Mouse (Mus musculus): Measurements from ENCODE around the gene Pphln1. TPM values are rescaled to one million over a fixed set of nuclear protein-coding genes. Genes with fewer than 3 reads are reported as not detected.

Pphln1 gene
- polyA plus RNA-seq, 1 experiment from 2014 or later = 37.0 TPM

DNA sequence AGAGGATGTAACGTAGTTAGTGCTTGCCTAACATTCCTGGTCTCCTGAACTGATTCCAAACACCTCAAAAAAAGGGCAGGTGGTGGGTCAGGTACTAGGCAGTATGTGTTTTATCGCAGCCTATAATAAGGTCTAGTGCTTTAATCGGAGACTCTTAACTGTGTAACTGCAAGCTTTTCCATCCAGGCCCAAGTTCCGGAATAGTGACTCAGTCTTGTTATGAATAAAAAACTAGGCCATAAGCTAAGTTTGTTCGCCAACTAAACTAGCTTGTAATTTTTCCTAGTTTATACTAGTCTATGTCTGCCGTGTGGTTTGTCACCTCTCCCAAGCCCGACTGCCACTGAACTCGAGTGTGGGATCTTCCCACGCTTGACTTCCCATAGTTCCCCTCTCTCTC lies 16.3 kb downstream of the Pphln1 start:
- ATAC-seq (replicated peaks; ENCODE audit: extremely low read depth, insufficient read depth, low FRiP score) = no peak
- H3K9ac ChIP-seq (ENCODE audit: low read length) = no peak overlapping the region
- no peak overlapping the region for H3K4me2 ChIP-seq (ENCODE audit: low read depth, low read length)
- no peaks in the 10 kb centered on the region for H3K9me3 ChIP-seq (replicated peaks; ENCODE audit: control insufficient read depth, low read length)
- no peaks in the 10 kb centered on the region; the same call in 1 of the 2 replicates for H3K4me1 ChIP-seq (ENCODE audit: control insufficient read depth, insufficient read depth, low read length)
- peaks cover 9% of the 10 kb centered on the region for H3K36me3 ChIP-seq (ENCODE audit: control insufficient read depth, insufficient read depth)
- no peaks in the 10 kb centered on the region for H3K27me3 ChIP-seq (ENCODE audit: control insufficient read depth, insufficient read depth, low read length)
- 94% methylated on average over 9 of the region's 9 CpGs for WGBS
- H3K27ac ChIP-seq (ENCODE audit: low read length) = no peak overlapping the region
- no peak overlapping the region for H3K4me3 ChIP-seq (ENCODE audit: low read length)

DNA sequence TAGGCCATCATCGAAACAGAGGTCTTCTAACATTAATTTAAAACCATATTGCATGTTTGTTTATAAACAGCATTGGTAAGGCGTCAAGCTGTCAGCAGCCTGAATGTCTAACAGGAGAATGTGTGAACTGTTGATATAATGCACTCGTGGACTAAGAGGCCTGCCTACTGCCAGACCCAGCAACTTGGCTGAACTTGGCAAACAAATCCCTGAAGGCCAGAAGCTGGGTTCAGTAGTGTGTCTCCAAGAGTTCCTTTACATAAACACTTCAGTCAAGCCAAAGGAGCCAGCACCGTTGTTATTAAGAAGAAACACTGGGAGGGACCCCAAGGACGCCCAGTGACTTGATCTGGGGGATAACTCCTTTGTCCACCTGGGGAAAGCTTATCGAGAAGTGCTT lies 18.1 kb downstream of the Pphln1 start:
- no peaks in the 10 kb centered on the region for H3K9me3 ChIP-seq (replicated peaks; ENCODE audit: control insufficient read depth, low read length)
- peaks cover 9% of the 10 kb centered on the region for H3K36me3 ChIP-seq (ENCODE audit: control insufficient read depth, insufficient read depth)
- no peak overlapping the region for H3K9ac ChIP-seq (ENCODE audit: low read length)
- H3K4me3 ChIP-seq (ENCODE audit: low read length) = no peak overlapping the region
- 67% methylated on average over 6 of the region's 6 CpGs for WGBS
- no peaks in the 10 kb centered on the region; the same call in 1 of the 2 replicates for H3K4me1 ChIP-seq (ENCODE audit: control insufficient read depth, insufficient read depth, low read length)
- no peaks in the 10 kb centered on the region for H3K27me3 ChIP-seq (ENCODE audit: control insufficient read depth, insufficient read depth, low read length)
- ATAC-seq (replicated peaks; ENCODE audit: extremely low read depth, insufficient read depth, low FRiP score) = no peak
- H3K4me2 ChIP-seq (ENCODE audit: low read depth, low read length) = no peak overlapping the region
- no peak overlapping the region for H3K27ac ChIP-seq (ENCODE audit: low read length)

DNA sequence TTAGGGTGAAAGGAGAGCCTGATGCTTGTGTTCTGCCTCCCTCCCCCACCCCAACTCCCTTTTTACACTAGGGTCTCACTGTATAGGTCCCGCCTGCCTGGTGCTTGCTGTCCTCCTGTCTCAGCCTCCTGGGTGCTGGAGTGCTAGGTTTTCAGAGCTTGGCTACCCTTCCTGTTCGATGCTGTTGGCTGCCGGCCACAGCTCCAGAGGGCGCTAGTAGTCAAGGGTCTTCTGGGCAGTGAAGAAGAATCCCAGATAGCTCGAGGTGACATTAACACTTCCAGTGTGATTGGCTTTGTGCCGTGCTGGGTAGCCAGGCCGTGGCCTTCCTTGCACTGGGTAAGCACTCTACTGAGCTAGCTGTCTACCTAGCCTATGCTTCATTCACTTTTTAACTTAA lies 22.4 kb downstream of the Pphln1 start:
- Histone ChIP-seq H3K4me2 (ENCODE audit: low read depth, low read length) (no peak overlapping the region), H3K36me3 (ENCODE audit: control insufficient read depth, insufficient read depth) (peaks cover 6% of the 10 kb centered on the region; the same call in 1 of the 2 replicates), H3K4me1 (ENCODE audit: control insufficient read depth, insufficient read depth, low read length) (no peaks in the 10 kb centered on the region; the same call in 1 of the 2 replicates), H3K9ac (ENCODE audit: low read length) (no peak overlapping the region), H3K27ac (ENCODE audit: low read length) (no peak overlapping the region), H3K27me3 (ENCODE audit: control insufficient read depth, insufficient read depth, low read length) (no peaks in the 10 kb centered on the region), H3K9me3 (replicated peaks; ENCODE audit: control insufficient read depth, low read length) (no peaks in the 10 kb centered on the region), H3K4me3 (ENCODE audit: low read length) (no peak overlapping the region)
- 66% methylated on average over 7 of the region's 7 CpGs for WGBS
- ATAC-seq (replicated peaks; ENCODE audit: extremely low read depth, insufficient read depth, low FRiP score) = no peak

DNA sequence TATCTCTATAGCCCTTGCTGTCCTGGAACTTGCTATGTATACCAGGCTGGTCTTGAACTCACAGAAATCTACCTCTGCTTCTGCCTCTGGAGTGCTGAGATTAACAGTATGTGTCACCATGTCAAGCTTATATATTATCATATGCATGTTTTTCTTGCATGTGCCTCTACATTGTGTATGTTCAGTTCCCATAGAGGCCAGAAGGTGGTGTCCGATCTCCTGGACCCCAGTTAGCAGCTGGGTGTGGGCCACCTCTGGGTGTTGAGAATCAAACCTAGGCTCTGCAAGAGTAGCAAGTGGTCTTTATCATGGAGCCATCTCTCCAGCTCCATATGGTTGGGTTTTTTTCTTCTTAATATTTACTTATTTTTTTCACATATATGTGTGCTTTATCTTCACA lies 24.4 kb downstream of the Pphln1 start:
- H3K4me3 ChIP-seq (ENCODE audit: low read length) = no peak overlapping the region
- no peak overlapping the region for H3K27ac ChIP-seq (ENCODE audit: low read length)
- H3K36me3 ChIP-seq (ENCODE audit: control insufficient read depth, insufficient read depth) = peaks cover 6% of the 10 kb centered on the region; the same call in 1 of the 2 replicates
- no peak overlapping the region for H3K9ac ChIP-seq (ENCODE audit: low read length)
- no peaks in the 10 kb centered on the region for H3K9me3 ChIP-seq (replicated peaks; ENCODE audit: control insufficient read depth, low read length)
- H3K27me3 ChIP-seq (ENCODE audit: control insufficient read depth, insufficient read depth, low read length) = no peaks in the 10 kb centered on the region
- no peak overlapping the region for H3K4me2 ChIP-seq (ENCODE audit: low read depth, low read length)
- no peaks in the 10 kb centered on the region for H3K4me1 ChIP-seq (ENCODE audit: control insufficient read depth, insufficient read depth, low read length)
- ATAC-seq (replicated peaks; ENCODE audit: extremely low read depth, insufficient read depth, low FRiP score) = no peak
- whole genome bisulfite sequencing = 100% methylated on average over 1 of the region's 1 CpGs

DNA sequence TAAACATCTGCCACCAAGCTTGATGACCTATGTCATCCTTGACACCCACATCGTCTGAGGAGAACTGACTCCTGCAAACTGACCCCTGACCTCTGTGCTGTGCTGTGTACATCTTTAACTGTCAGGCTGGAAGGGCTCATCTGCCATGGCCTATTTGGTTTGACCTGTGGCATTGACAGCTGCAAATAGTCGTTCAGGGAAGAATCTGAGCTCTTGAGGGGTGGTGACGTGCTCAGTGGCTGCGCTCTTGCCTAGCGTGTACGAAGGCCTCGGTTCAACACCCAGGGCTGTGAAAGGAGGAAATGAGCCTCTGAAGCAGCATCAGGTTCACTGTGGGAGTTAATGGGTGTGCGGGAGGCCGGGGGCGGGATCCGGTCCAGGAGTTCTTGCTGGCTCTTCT lies 35.7 kb downstream of the Pphln1 start:
- H3K9me3 ChIP-seq (replicated peaks; ENCODE audit: control insufficient read depth, low read length) = no peaks in the 10 kb centered on the region
- no peak overlapping the region for H3K9ac ChIP-seq (ENCODE audit: low read length)
- WGBS = 51% methylated on average over 11 of the region's 11 CpGs
- no peak overlapping the region for H3K27ac ChIP-seq (ENCODE audit: low read length)
- H3K4me2 ChIP-seq (ENCODE audit: low read depth, low read length) = no peak overlapping the region
- no peak overlapping the region for H3K4me3 ChIP-seq (ENCODE audit: low read length)
- H3K4me1 ChIP-seq (ENCODE audit: control insufficient read depth, insufficient read depth, low read length) = no peaks in the 10 kb centered on the region
- no peaks in the 10 kb centered on the region for H3K36me3 ChIP-seq (ENCODE audit: control insufficient read depth, insufficient read depth)
- no peak for ATAC-seq (replicated peaks; ENCODE audit: extremely low read depth, insufficient read depth, low FRiP score)
- H3K27me3 ChIP-seq (ENCODE audit: control insufficient read depth, insufficient read depth, low read length) = no peaks in the 10 kb centered on the region

DNA sequence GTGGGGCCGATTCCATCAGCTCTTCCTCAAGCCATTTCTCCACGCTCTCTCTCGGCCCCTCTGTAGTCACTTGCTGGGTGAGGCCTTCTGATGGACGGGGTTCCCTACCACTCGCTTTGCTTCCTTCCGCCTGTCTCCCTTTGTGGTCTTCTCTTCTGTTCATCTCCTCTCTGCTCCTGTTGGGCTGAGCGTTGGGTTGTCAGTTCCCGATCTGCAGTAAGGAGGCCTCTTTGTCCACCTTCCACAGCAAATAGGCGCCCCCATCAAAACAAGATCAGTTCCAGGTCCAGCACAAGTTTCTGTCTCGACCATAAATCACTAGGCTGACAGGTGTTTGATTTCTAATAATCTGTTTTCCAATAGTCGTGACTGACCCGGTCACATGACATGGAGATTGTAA lies 37.8 kb downstream of the Pphln1 start:
- H3K9ac ChIP-seq (ENCODE audit: low read length) = no peak overlapping the region
- no peak for ATAC-seq (replicated peaks; ENCODE audit: extremely low read depth, insufficient read depth, low FRiP score)
- H3K27ac ChIP-seq (ENCODE audit: low read length) = no peak overlapping the region
- no peaks in the 10 kb centered on the region for H3K4me1 ChIP-seq (ENCODE audit: control insufficient read depth, insufficient read depth, low read length)
- H3K36me3 ChIP-seq (ENCODE audit: control insufficient read depth, insufficient read depth) = 0 out of 2 replicates have a peak, but pooled peaks cover 2% of the 10 kb centered on the region
- no peak overlapping the region for H3K4me3 ChIP-seq (ENCODE audit: low read length)
- WGBS = 88% methylated on average over 12 of the region's 12 CpGs
- H3K4me2 ChIP-seq (ENCODE audit: low read depth, low read length) = no peak overlapping the region
- no peaks in the 10 kb centered on the region for H3K27me3 ChIP-seq (ENCODE audit: control insufficient read depth, insufficient read depth, low read length)
- no peaks in the 10 kb centered on the region for H3K9me3 ChIP-seq (replicated peaks; ENCODE audit: control insufficient read depth, low read length)

DNA sequence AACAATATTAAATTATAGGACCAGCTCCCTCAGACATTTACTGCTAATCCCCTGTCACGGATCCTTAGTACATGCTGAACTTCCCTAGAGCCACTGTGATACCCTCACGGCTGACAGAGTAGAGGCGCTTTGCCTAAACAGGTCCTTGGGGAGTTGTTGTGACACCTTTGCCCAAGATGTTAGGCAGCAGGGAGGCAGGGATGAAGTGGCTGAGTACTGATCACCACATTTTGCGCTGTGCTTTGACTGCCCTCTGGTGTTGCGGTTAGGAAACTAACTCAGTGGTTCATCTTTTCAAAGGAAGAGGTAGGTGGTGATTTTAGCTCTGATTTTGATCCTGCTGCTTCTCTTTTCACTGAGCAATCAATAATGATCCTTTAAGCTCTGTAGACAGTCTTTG lies 40.5 kb downstream of the Pphln1 start:
- H3K36me3 ChIP-seq (ENCODE audit: control insufficient read depth, insufficient read depth) = peaks cover 20% of the 10 kb centered on the region
- H3K27me3 ChIP-seq (ENCODE audit: control insufficient read depth, insufficient read depth, low read length) = no peaks in the 10 kb centered on the region
- no peak overlapping the region for H3K4me3 ChIP-seq (ENCODE audit: low read length)
- 42% methylated on average over 5 of the region's 5 CpGs for WGBS
- no peak overlapping the region for H3K4me2 ChIP-seq (ENCODE audit: low read depth, low read length)
- ATAC-seq (replicated peaks; ENCODE audit: extremely low read depth, insufficient read depth, low FRiP score) = no peak
- no peaks in the 10 kb centered on the region for H3K4me1 ChIP-seq (ENCODE audit: control insufficient read depth, insufficient read depth, low read length)
- 0 out of 2 replicates have a peak, but pooled peaks cover 2% of the 10 kb centered on the region for H3K9me3 ChIP-seq (replicated peaks; ENCODE audit: control insufficient read depth, low read length)
- no peak overlapping the region for H3K27ac ChIP-seq (ENCODE audit: low read length)
- no peak overlapping the region for H3K9ac ChIP-seq (ENCODE audit: low read length)

DNA sequence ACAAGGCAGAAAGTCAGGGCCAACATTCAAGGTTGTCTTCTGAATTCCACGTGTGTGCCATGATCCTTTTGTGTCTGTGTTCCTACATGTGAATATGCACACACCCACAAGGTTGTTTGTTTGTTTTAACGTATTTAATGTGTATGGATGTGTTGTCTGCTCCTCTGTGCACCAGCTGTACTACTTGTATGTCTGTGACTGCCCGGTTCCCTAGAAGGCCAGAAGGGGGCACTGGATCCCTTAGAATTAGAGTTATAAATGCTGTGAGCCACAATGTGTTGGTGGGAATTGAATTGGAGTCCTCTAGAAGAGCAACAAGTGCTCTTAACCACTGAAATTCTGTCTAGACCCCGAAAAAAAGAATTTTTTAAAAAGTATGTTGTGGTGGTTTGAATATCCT lies 44.1 kb downstream of the Pphln1 start:
- WGBS = 95% methylated on average over 4 of the region's 4 CpGs
- H3K4me1 ChIP-seq (ENCODE audit: control insufficient read depth, insufficient read depth, low read length) = no peaks in the 10 kb centered on the region
- ATAC-seq (replicated peaks; ENCODE audit: extremely low read depth, insufficient read depth, low FRiP score) = no peak

DNA sequence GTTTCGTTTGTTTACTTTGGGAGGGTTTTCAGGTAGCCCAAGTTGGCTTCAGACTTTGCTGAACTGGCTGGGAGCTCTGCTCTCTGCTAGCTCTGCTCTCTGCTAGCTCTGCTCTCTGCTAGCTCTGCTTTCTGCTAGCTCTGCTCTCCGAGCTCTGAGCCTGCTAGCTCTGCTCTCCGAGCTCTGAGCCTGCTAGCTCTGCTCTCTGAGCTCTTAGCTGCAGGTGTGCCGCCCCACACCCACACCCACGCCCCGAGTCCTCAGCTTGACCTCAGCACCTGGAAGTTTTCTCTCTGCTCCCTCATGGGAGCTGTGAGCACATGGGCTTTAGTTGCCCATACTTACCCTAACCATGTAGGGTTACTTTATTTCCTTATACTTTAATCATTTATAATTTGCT lies 45.5 kb downstream of the Pphln1 start:
- no peak for ATAC-seq (replicated peaks; ENCODE audit: extremely low read depth, insufficient read depth, low FRiP score)
- no peaks in the 10 kb centered on the region for H3K27me3 ChIP-seq (ENCODE audit: control insufficient read depth, insufficient read depth, low read length)
- no peak overlapping the region for H3K27ac ChIP-seq (ENCODE audit: low read length)
- 0 out of 2 replicates have a peak, but pooled peaks cover 2% of the 10 kb centered on the region for H3K9me3 ChIP-seq (replicated peaks; ENCODE audit: control insufficient read depth, low read length)
- H3K4me3 ChIP-seq (ENCODE audit: low read length) = no peak overlapping the region
- no peak overlapping the region for H3K9ac ChIP-seq (ENCODE audit: low read length)
- WGBS = 88% methylated on average over 6 of the region's 6 CpGs
- H3K4me2 ChIP-seq (ENCODE audit: low read depth, low read length) = no peak overlapping the region
- H3K36me3 ChIP-seq (ENCODE audit: control insufficient read depth, insufficient read depth) = peaks cover 20% of the 10 kb centered on the region
- no peaks in the 10 kb centered on the region for H3K4me1 ChIP-seq (ENCODE audit: control insufficient read depth, insufficient read depth, low read length)

More for the DNA sequence above, 44.1 kb downstream of the Pphln1 start:
- Histone ChIP-seq H3K27me3 (ENCODE audit: control insufficient read depth, insufficient read depth, low read length) (no peaks in the 10 kb centered on the region), H3K9me3 (replicated peaks; ENCODE audit: control insufficient read depth, low read length) (0 out of 2 replicates have a peak, but pooled peaks cover 2% of the 10 kb centered on the region), H3K4me2 (ENCODE audit: low read depth, low read length) (no peak overlapping the region), H3K27ac (ENCODE audit: low read length) (no peak overlapping the region), H3K36me3 (ENCODE audit: control insufficient read depth, insufficient read depth) (peaks cover 20% of the 10 kb centered on the region), H3K9ac (ENCODE audit: low read length) (no peak overlapping the region), H3K4me3 (ENCODE audit: low read length) (no peak overlapping the region)
